Mouse (Mus musculus) limb, embryonic 13.5 days (tissue): ENCODE data around the gene Phyh. TPM values are rescaled to one million over a fixed set of nuclear protein-coding genes. Genes with fewer than 3 reads are reported as not detected.

Source experiments
- ATAC-seq: fragments of 200-750 bp; cut with Nextera tagmentation; 2 replicates; pipeline ENCODE4 v1.8.0; 2017; ENCODE audit warnings: low read depth, moderate number of reproducible peaks, moderate TSS enrichment; ENCODE audit not compliant: low FRiP score
- H3K27ac ChIP-seq: fragments of 300-500 bp; sonication (generic); 2 replicates; pipeline ENCODE4 v1.5.1; 2015; ENCODE audit warnings: inconsistent platforms, mild to moderate bottlenecking, moderate library complexity
- H3K27me3 ChIP-seq: fragments of 300-500 bp; sonication (generic); 2 replicates; pipeline ENCODE4 v1.6.1; 2015; ENCODE audit warnings: mild to moderate bottlenecking, inconsistent platforms
- H3K36me3 ChIP-seq: fragments of 300-500 bp; sonication (generic); 2 replicates; pipeline ENCODE4 v1.6.1; 2015; ENCODE audit warnings: inconsistent platforms, mild to moderate bottlenecking, moderate library complexity
- H3K4me1 ChIP-seq: fragments of 300-500 bp; sonication (generic); 2 replicates; pipeline ENCODE4 v1.6.1; 2015; ENCODE audit warnings: inconsistent platforms
- H3K4me2 ChIP-seq: fragments of 300-500 bp; sonication (generic); replicated peaks from 2 replicates; pipeline ENCODE4 v1.6.1; 2015; ENCODE audit warnings: inconsistent platforms, mild to moderate bottlenecking, moderate library complexity
- H3K4me3 ChIP-seq: fragments of 300-500 bp; sonication (generic); 2 replicates; pipeline ENCODE4 v1.5.1; 2015; ENCODE audit warnings: moderate library complexity, mild to moderate bottlenecking, inconsistent platforms
- H3K9ac ChIP-seq: fragments of 300-500 bp; sonication (generic); 2 replicates; pipeline ENCODE4 v1.6.1; 2015; ENCODE audit warnings: mild to moderate bottlenecking, inconsistent platforms
- H3K9me3 ChIP-seq: fragments of 300-500 bp; sonication (generic); 2 replicates; pipeline ENCODE4 v1.6.1; 2016; ENCODE audit warnings: inconsistent platforms
- WGBS: fragments of 180-500 bp; shearing (Covaris S2); methylation state at CpG from one replicate; pipeline ENCODE4 v1.1.7; 2015; 5-methylcytosine and 5-hydroxymethylcytosine counted together
- polyA plus RNA-seq: library from polyadenylated mRNA; unstranded; fragments of >200 nt; fragmentation: Nextera tagmentation; extraction: Ambion mirVana; gene quantifications from 2 replicates; pipeline ENCODE4 v1.2.1, GENCODE M21; 2015

The Phyh gene
- polyA plus RNA-seq, 1 experiment from 2014 or later: 55.0 TPM

DNA sequence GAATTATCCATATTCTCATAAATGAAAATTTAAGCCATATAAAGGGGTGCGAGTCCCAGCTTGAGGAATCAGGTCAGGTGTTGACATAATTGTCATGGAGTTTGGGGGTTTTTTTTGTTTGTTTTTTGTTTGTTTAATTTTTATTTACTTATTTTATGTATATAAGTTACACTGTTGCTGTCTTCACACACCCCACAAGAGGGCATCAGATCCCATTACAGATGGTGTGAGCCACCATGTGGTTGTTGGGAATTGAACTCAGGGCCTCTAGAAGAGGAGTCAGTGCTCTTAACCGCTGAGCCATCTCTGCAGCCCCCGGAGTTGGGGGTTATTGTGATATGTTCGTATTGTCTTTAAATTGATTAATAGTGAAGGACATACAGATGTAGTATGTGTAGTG is 21.8 kb upstream of the Phyh start:
- Histone ChIP-seq H3K9ac (no peak overlapping the region), H3K9me3 (no peaks in the 10 kb centered on the region), H3K4me3 (no peak overlapping the region), H3K27me3 (no peaks in the 10 kb centered on the region), H3K4me1 (no peaks in the 10 kb centered on the region), H3K27ac (no peak overlapping the region), H3K36me3 (peaks cover 91% of the 10 kb centered on the region), H3K4me2 (no peak overlapping the region)
- 96% methylated on average over 4 of the region's 4 CpGs for WGBS
- ATAC-seq: no peak

- no peak overlapping the region for H3K4me2 ChIP-seq
- no peaks in the 10 kb centered on the region for H3K27me3 ChIP-seq
- H3K36me3 ChIP-seq: peaks cover 80% of the 10 kb centered on the region
- no peak overlapping the region for H3K9ac ChIP-seq
- H3K9me3 ChIP-seq: no peaks in the 10 kb centered on the region
- no peak overlapping the region for H3K27ac ChIP-seq
- H3K4me1 ChIP-seq: no peaks in the 10 kb centered on the region
- H3K4me3 ChIP-seq: no peak overlapping the region
- WGBS: 91% methylated on average over 6 of the region's 6 CpGs
- ATAC-seq: no peak
These were observed 18.2 kb upstream of the Phyh start for GRCm38 (mm10) chr2:4900624-4901023.

- no peak overlapping the region for H3K27ac ChIP-seq
- H3K4me3 ChIP-seq: no peak overlapping the region
- no peak for ATAC-seq
- H3K4me1 ChIP-seq: no peaks in the 10 kb centered on the region
- H3K36me3 ChIP-seq: peaks cover 80% of the 10 kb centered on the region
- no peaks in the 10 kb centered on the region for H3K27me3 ChIP-seq
- 93% methylated on average over 5 of the region's 5 CpGs for WGBS
- H3K9me3 ChIP-seq: no peaks in the 10 kb centered on the region
- no peak overlapping the region for H3K4me2 ChIP-seq
- H3K9ac ChIP-seq: no peak overlapping the region
These were observed 16.5 kb upstream of the Phyh start for GRCm38 (mm10) chr2:4902346-4902745.

DNA sequence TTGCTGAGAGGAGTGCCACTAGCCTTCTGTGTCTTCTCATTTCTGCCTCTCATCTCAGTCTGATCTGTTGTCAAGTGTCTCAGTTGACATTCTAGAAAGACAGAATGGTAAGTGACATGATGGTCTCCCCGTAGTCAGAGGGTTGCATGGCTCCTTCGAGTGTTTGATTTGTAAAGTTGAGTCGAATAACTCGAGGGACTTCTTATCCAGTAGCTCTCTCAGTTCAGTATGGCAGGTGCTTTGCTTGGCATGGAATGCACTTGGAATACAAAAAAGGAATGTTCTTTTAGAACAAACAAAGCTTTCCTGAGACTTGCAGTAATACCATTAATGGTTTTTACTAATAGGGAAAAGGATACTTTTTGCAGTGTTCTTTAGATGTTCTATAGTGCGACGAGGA is 11.7 kb upstream of the Phyh start:
- H3K27ac ChIP-seq: no peak overlapping the region
- ATAC-seq: no peak
- H3K9me3 ChIP-seq: no peaks in the 10 kb centered on the region
- no peak overlapping the region for H3K4me3 ChIP-seq
- WGBS: 95% methylated on average over 6 of the region's 6 CpGs
- peaks cover 50% of the 10 kb centered on the region for H3K36me3 ChIP-seq
- H3K9ac ChIP-seq: no peak overlapping the region
- no peak overlapping the region for H3K4me2 ChIP-seq
- no peaks in the 10 kb centered on the region for H3K27me3 ChIP-seq
- no peaks in the 10 kb centered on the region for H3K4me1 ChIP-seq

DNA sequence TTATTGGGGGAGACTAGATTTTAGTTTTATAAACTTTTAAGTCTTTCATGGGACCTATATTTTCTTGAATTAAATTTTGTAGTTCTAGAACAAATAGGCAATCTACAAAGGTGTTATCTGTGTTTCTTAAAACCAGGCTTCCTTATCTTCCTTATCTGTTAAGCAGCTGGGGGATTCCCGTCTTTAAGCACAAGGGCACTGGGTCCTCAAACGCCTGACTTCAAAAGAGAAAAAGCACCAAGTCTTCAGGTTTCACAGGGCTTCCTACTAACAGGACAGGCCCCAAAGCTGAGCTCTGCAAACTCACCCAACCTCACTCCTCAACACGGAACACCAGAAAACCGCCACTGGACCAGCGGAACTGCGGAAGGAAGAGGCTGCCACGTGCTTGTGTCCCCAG is 10.9 kb upstream of the Phyh start:
- H3K4me2 ChIP-seq: no peak overlapping the region
- no peaks in the 10 kb centered on the region for H3K9me3 ChIP-seq
- H3K4me1 ChIP-seq: no peaks in the 10 kb centered on the region
- H3K27ac ChIP-seq: no peak overlapping the region
- no peak overlapping the region for H3K4me3 ChIP-seq
- ATAC-seq: no peak
- peaks cover 45% of the 10 kb centered on the region for H3K36me3 ChIP-seq
- H3K27me3 ChIP-seq: no peaks in the 10 kb centered on the region
- WGBS: 76% methylated on average over 7 of the region's 7 CpGs
- no peak overlapping the region for H3K9ac ChIP-seq

GRCm38 (mm10) chr2:4908771-4909315 is 10.0 kb upstream of the Phyh start:
- WGBS: 91% methylated on average over 3 of the region's 3 CpGs
- Histone ChIP-seq H3K4me2 (no peak overlapping the region), H3K36me3 (peaks cover 43% of the 10 kb centered on the region), H3K4me3 (no peak overlapping the region), H3K27me3 (no peaks in the 10 kb centered on the region), H3K9ac (no peak overlapping the region), H3K9me3 (no peaks in the 10 kb centered on the region), H3K27ac (no peak overlapping the region), H3K4me1 (no peaks in the 10 kb centered on the region)
- no peak for ATAC-seq

DNA sequence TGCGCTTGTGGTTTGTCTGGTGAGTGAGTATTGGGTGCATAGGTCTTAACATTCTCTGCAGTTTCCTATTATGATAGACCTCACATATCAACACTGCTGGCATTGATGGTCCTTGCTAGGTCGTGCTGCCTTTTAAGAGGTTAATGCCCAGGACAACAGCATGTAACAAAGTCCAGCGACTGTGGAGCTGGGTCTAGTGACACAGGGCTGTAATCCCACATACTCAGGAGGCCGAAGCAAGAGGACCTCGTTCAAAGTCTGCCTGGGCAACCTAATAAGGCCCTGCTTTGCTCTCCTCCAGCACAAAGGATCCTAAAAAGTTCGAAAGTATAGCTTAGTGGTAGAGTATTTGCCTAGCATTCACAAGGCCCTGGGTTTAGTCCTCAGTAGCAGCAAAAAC is 8.9 kb upstream of the Phyh start:
- WGBS: 65% methylated on average over 6 of the region's 6 CpGs
- Histone ChIP-seq H3K4me1 (no peaks in the 10 kb centered on the region), H3K36me3 (peaks cover 39% of the 10 kb centered on the region), H3K9me3 (no peaks in the 10 kb centered on the region), H3K27me3 (no peaks in the 10 kb centered on the region), H3K9ac (no peak overlapping the region), H3K4me2 (no peak overlapping the region), H3K4me3 (no peak overlapping the region), H3K27ac (no peak overlapping the region)
- no peak for ATAC-seq

- H3K4me1 ChIP-seq: no peaks in the 10 kb centered on the region
- no peaks in the 10 kb centered on the region for H3K9me3 ChIP-seq
- H3K9ac ChIP-seq: no peak overlapping the region
- H3K27ac ChIP-seq: no peak overlapping the region
- no peak for ATAC-seq
- no peak overlapping the region for H3K4me2 ChIP-seq
- peaks cover 33% of the 10 kb centered on the region for H3K36me3 ChIP-seq
- H3K4me3 ChIP-seq: no peak overlapping the region
- H3K27me3 ChIP-seq: no peaks in the 10 kb centered on the region
- 59% methylated on average over 4 of the region's 4 CpGs for WGBS
These were observed 8.3 kb upstream of the Phyh start for GRCm38 (mm10) chr2:4910521-4910920.

- Histone ChIP-seq H3K9ac (no peak overlapping the region), H3K9me3 (no peaks in the 10 kb centered on the region), H3K4me2 (no peak overlapping the region), H3K36me3 (peaks cover under 1% of the 10 kb centered on the region; the same call in 1 of the 2 replicates), H3K27ac (no peak overlapping the region), H3K4me1 (peaks cover 12% of the 10 kb centered on the region), H3K27me3 (no peaks in the 10 kb centered on the region), H3K4me3 (no peak overlapping the region)
- WGBS: 83% methylated on average over 7 of the region's 7 CpGs
- no peak for ATAC-seq
These were observed 4.9 kb upstream of the Phyh start for GRCm38 (mm10) chr2:4913949-4914348.

GRCm38 (mm10) chr2:4916037-4916436 is 2.8 kb upstream of the Phyh start:
- ATAC-seq: no peak
- no peaks in the 10 kb centered on the region for H3K9me3 ChIP-seq
- H3K27ac ChIP-seq: no peak overlapping the region
- 67% methylated on average over 6 of the region's 6 CpGs for WGBS
- no peak overlapping the region for H3K9ac ChIP-seq
- H3K4me3 ChIP-seq: no peak overlapping the region
- H3K27me3 ChIP-seq: no peaks in the 10 kb centered on the region
- no peaks in the 10 kb centered on the region for H3K36me3 ChIP-seq
- H3K4me1 ChIP-seq: peaks cover 17% of the 10 kb centered on the region
- H3K4me2 ChIP-seq: no peak overlapping the region

DNA sequence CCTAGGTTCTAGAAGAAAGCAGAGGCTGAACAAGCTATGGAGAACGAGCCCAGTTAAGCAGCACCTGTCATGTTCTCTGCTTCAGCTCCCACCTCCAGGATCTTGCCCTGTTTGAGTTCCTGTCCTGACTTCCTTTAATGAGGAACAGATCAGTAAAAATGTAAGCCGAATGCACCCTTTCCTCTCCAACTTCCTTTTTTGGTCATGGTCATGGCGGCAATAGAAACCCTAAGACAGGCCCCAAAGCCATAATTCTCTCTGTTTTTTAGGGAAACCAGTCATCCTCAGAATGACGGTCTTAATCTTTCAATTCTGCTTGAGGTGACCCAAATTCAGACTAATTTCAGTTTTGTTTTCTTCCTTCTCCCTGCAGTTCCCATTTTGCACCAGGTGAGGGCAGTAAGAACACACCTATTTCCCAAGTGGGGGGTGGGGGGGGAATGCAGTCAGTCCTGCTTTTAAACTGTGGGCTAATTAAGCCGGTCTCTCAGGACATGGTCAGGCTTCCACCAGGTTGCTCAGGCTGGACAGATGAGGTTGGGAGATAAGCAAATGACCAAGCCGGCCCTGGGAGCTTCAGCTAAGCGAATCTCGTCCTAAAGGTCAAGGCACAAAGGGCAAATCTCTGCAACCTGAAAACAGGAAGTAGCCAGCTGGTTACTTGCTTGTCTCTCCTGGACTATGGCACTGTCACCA is 1.3 kb upstream of the Phyh start:
- Histone ChIP-seq H3K4me3 (peak overlapping the region; percentile 19), H3K36me3 (no peaks in the 10 kb centered on the region), H3K9ac (0 out of 2 replicates have a peak overlapping the region, but pooled peaks have one; percentile 19), H3K9me3 (no peaks in the 10 kb centered on the region), H3K27ac (no peak overlapping the region), H3K27me3 (no peaks in the 10 kb centered on the region), H3K4me2 (peak overlapping the region; percentile 50), H3K4me1 (peaks cover 17% of the 10 kb centered on the region)
- WGBS: 7% methylated on average over 8 of the region's 8 CpGs
- ATAC-seq: no peak

DNA sequence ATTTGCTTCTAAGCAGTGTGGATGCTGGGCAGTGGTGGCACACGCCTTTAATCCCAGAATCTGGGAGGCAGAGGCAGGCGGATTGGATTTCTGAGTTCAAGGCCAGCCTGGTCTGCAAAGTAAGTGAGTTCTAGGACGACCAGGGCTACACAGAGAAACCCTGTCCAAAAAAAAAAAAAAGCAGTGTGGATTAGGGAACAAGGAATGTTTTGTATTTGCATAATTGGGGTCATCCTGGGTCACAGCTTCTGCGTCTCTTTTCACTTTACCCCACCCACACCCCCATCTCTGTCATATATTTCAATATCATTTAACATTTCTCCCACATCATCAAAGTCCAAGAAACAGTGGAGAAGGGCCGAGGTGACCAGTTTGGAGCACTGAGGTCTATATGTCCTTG is 2.2 kb downstream of the Phyh start:
- peaks cover 9% of the 10 kb centered on the region for H3K36me3 ChIP-seq
- no peaks in the 10 kb centered on the region for H3K9me3 ChIP-seq
- H3K4me3 ChIP-seq: no peak overlapping the region
- no peak for ATAC-seq
- WGBS: 74% methylated on average over 5 of the region's 5 CpGs
- no peak overlapping the region for H3K4me2 ChIP-seq
- H3K9ac ChIP-seq: no peak overlapping the region
- H3K27ac ChIP-seq: no peak overlapping the region
- no peaks in the 10 kb centered on the region for H3K27me3 ChIP-seq
- peaks cover 17% of the 10 kb centered on the region for H3K4me1 ChIP-seq
